Comparison of ENCODE assay signal across 15 mouse cellular contexts in the genomic region with DNA sequence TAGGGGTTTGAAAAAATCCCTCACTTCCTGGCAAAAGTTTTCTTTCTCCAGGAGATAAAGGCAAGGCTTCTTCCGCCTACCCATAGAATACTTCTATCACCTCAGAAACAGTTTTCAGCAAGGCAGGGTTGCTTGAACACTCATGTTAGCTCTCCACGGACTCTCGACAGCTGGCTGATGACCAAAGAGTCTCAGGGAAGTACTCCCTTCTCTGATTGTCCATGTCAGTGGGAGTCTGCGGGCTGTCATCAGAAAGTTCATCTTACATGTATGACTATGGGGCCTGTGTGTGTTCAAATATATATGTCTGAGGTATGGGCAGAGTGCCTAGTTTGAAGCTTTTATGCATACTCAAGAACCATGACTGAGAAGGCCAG.
A peak's percentile ranks its signal among the peaks of the same experiment; 100 is the strongest.
DNase-seq lines count a peak whose midpoint lies in the region; ATAC-seq and TF ChIP-seq lines count a peak whose summit lies in the region.
"Had no signal": no experiment of that assay in that cellular context is flagged by ENCODE, and none has a peak within 500 bp of the region (broad histone marks: within the 10 kb centered on the region; RNA-seq: fewer than 3 reads in every experiment).

No protein-coding gene starts in this region.

- intact Hi-C loops in left cerebral cortex, postnatal 4 days (cut with DNase I), result no loop called here

- no peaks in the 10 kb centered on the region for H3K27me3 ChIP-seq in heart, embryonic 13.5 days (replicated peaks)
- no peaks in the 10 kb centered on the region for H3K27me3 ChIP-seq in heart, embryonic 10.5 days (ENCODE audit: insufficient read depth, poor library complexity, severe bottlenecking)
- no peaks in the 10 kb centered on the region for H3K27me3 ChIP-seq in limb, embryonic 15.5 days
- H3K27me3 ChIP-seq in thymus, adult 2 months (ENCODE audit: control insufficient read depth, insufficient read depth, low read length), result no peaks in the 10 kb centered on the region
- H3K27me3 ChIP-seq: CH12.LX; embryonic facial prominence, embryonic 15.5 days; neural tube, embryonic 12.5 days had no signal

- H3K9ac ChIP-seq in heart, embryonic 13.5 days, result no peak overlapping the region
- no peak overlapping the region for H3K9ac ChIP-seq in limb, embryonic 15.5 days
- H3K9ac ChIP-seq: embryonic facial prominence, embryonic 15.5 days; liver, postnatal 0 days; neural tube, embryonic 12.5 days had no signal

- H3K9me3 ChIP-seq in heart, embryonic 13.5 days, result no peaks in the 10 kb centered on the region
- no peaks in the 10 kb centered on the region for H3K9me3 ChIP-seq in heart, embryonic 10.5 days
- no peaks in the 10 kb centered on the region for H3K9me3 ChIP-seq in limb, embryonic 15.5 days
- H3K9me3 ChIP-seq: embryonic facial prominence, embryonic 15.5 days; neural tube, embryonic 12.5 days had no signal

- TF ChIP-seq CTCF in embryonic fibroblast, embryonic 13.5 days (IDR thresholded peaks at IDR 0.05; ENCODE audit: borderline replicate concordance, insufficient read depth, low read length), result no peak
- TF ChIP-seq CTCF in thymus, adult 2 months (IDR thresholded peaks at IDR 0.05; ENCODE audit: borderline replicate concordance, control insufficient read depth, extremely low read depth, insufficient read depth, low read length, poor library complexity), result no peak

- no peak; the same call in 1 of the 2 replicates for ATAC-seq in heart, embryonic 13.5 days (ENCODE audit: extremely low read depth, insufficient number of reproducible peaks, low FRiP score, low TSS enrichment)
- no peak for ATAC-seq in limb, embryonic 15.5 days (ENCODE audit: insufficient number of reproducible peaks, low FRiP score, low TSS enrichment, low read depth)
- ATAC-seq: forebrain, embryonic 14.5 days; liver, postnatal 0 days had no signal

- no peak for TF ChIP-seq POLR2A in embryonic fibroblast, embryonic 13.5 days (IDR thresholded peaks at IDR 0.05; ENCODE audit: low read depth, low read length)
- TF ChIP-seq POLR2A in thymus, adult 2 months (IDR thresholded peaks at IDR 0.05; ENCODE audit: control insufficient read depth, extremely low read depth, insufficient read depth, low read length, poor library complexity), result no peak

- H3K4me3 ChIP-seq in heart, embryonic 13.5 days, result no peak overlapping the region
- no peak overlapping the region for H3K4me3 ChIP-seq in heart, embryonic 10.5 days
- H3K4me3 ChIP-seq in embryonic fibroblast, embryonic 13.5 days (ENCODE audit: insufficient read depth, low read length), result no peak overlapping the region
- no peak overlapping the region for H3K4me3 ChIP-seq in limb, embryonic 15.5 days
- no peak overlapping the region for H3K4me3 ChIP-seq in thymus, adult 2 months (ENCODE audit: control insufficient read depth, insufficient read depth, low read length)
- H3K4me3 ChIP-seq: embryonic facial prominence, embryonic 15.5 days; neural tube, embryonic 12.5 days had no signal

- DNase-seq in heart, embryonic 10.5 days (ENCODE audit: low spot score), result no peak
- peak; percentile 9 for DNase-seq in left cerebral cortex, postnatal 4 days
- no peak for DNase-seq in left cerebral cortex, adult 9 months (ENCODE audit: low spot score in 2 of 2)
- no peak for DNase-seq in thymus, adult 2 months
- DNase-seq in embryo, embryonic 9.5 days (ENCODE audit: extremely low spot score), result no peak
- DNase-seq: cerebellum, adult 9-11 months; liver, postnatal 0 days had no signal

- H3K4me1 ChIP-seq in heart, embryonic 13.5 days, result peaks cover 18% of the 10 kb centered on the region
- H3K4me1 ChIP-seq in heart, embryonic 10.5 days, result no peaks in the 10 kb centered on the region
- H3K4me1 ChIP-seq in embryonic fibroblast, embryonic 13.5 days (ENCODE audit: control insufficient read depth, insufficient read depth, low read length), result peaks cover 10% of the 10 kb centered on the region
- H3K4me1 ChIP-seq in limb, embryonic 15.5 days, result no peaks in the 10 kb centered on the region; the same call in 1 of the 2 replicates
- no peaks in the 10 kb centered on the region for H3K4me1 ChIP-seq in thymus, adult 2 months (replicated peaks; ENCODE audit: control insufficient read depth, insufficient read depth, low read length)
- H3K4me1 ChIP-seq: embryonic facial prominence, embryonic 15.5 days; neural tube, embryonic 12.5 days had no signal

- H3K4me2 ChIP-seq in heart, embryonic 13.5 days, result peak overlapping the region; percentile 50
- no peak overlapping the region for H3K4me2 ChIP-seq in limb, embryonic 15.5 days
- H3K4me2 ChIP-seq: embryonic facial prominence, embryonic 15.5 days; midbrain, embryonic 11.5 days; neural tube, embryonic 12.5 days had no signal

- H3K27ac ChIP-seq in heart, embryonic 13.5 days (replicated peaks), result peak overlapping the region; percentile 71
- H3K27ac ChIP-seq in heart, embryonic 10.5 days, result no peak overlapping the region
- peak overlapping the region; percentile 96 for H3K27ac ChIP-seq in embryonic fibroblast, embryonic 13.5 days (ENCODE audit: insufficient read depth, low read length)
- peak overlapping the region; percentile 50 for H3K27ac ChIP-seq in limb, embryonic 15.5 days
- no peak overlapping the region for H3K27ac ChIP-seq in thymus, adult 2 months (ENCODE audit: control insufficient read depth, insufficient read depth, low read length)
- H3K27ac ChIP-seq: embryonic facial prominence, embryonic 15.5 days; neural tube, embryonic 12.5 days had no signal

- 39% methylated on average over 4 of the region's 4 CpGs for WGBS in heart, embryonic 13.5 days
- 59% methylated on average over 4 of the region's 4 CpGs for WGBS in heart, embryonic 10.5 days
- WGBS in limb, embryonic 15.5 days, result 71% methylated on average over 4 of the region's 4 CpGs
- 95% methylated on average over 4 of the region's 4 CpGs for WGBS in thymus, adult 2 months

- H3K36me3 ChIP-seq in heart, embryonic 13.5 days, result no peaks in the 10 kb centered on the region
- no peaks in the 10 kb centered on the region for H3K36me3 ChIP-seq in heart, embryonic 10.5 days
- no peaks in the 10 kb centered on the region for H3K36me3 ChIP-seq in limb, embryonic 15.5 days
- no peaks in the 10 kb centered on the region for H3K36me3 ChIP-seq in thymus, adult 2 months (ENCODE audit: control insufficient read depth, insufficient read depth, low read length)
- H3K36me3 ChIP-seq: embryonic facial prominence, embryonic 15.5 days; neural tube, embryonic 12.5 days had no signal

Comparison
In these comparisons a context has a peak if more than half of its experiments do, and no peak if none do; other contexts are left out.
1. H3K27ac ChIP-seq: peak in heart, embryonic 13.5 days (single experiment), embryonic fibroblast, embryonic 13.5 days (single experiment) and limb, embryonic 15.5 days (single experiment); none in heart, embryonic 10.5 days (single experiment) and thymus, adult 2 months (single experiment).